Mouse (Mus musculus) spleen, adult 2 months (tissue): ENCODE measurements around the gene Chmp6.

Experiments
- CTCF ChIP-seq: fragments of 200-500 bp; IDR thresholded peaks from 2 replicates; pipeline ENCODE4 v1.5.1; 2011; ENCODE audit warnings: mild to moderate bottlenecking, inconsistent platforms; ENCODE audit not compliant: insufficient read depth, insufficient read length, insufficient replicate concordance; ENCODE audit errors: extremely low read depth
- POLR2A ChIP-seq: fragments of 200-500 bp; IDR thresholded peaks from 2 replicates; pipeline ENCODE4 v1.6.1; 2011; ENCODE audit warnings: low read depth, low read length, inconsistent platforms

GRCm38 (mm10) chr11:119931809-119932208 lies 18.6 kb downstream of the Chmp6 start:
- no peak for TF ChIP-seq POLR2A
- no peak for TF ChIP-seq CTCF
